Comparison of ENCODE assay signal across 9 mouse cellular contexts in genomic region chr9:73025818-73026636, GRCm38 (mm10). TPM values are rescaled to one million over a fixed set of nuclear protein-coding genes. Genes with fewer than 3 reads are reported as not detected.
DNase-seq lines count a peak whose midpoint lies in the region; ATAC-seq and TF ChIP-seq lines count a peak whose summit lies in the region.
"Had no signal": no experiment of that assay in that cellular context is flagged by ENCODE, and none has a peak within 500 bp of the region (broad histone marks: within the 10 kb centered on the region; RNA-seq: fewer than 3 reads in every experiment).

No protein-coding gene starts in this region.

- peak overlapping the region; percentile 22; the same call in 1 of the 2 replicates for H3K4me2 ChIP-seq in forebrain, embryonic 12.5 days
- H3K4me2 ChIP-seq in limb, embryonic 11.5 days (ENCODE audit: low read depth, severe bottlenecking): peak overlapping the region; percentile 33

- 0 out of 2 replicates have a peak overlapping the region, but pooled peaks have one; percentile 29 for H3K9ac ChIP-seq in forebrain, embryonic 12.5 days
- H3K9ac ChIP-seq in limb, embryonic 11.5 days (ENCODE audit: low read length): 0 out of 2 replicates have a peak overlapping the region, but pooled peaks have one; percentile 3

- no peak for TF ChIP-seq CTCF in cerebellum, adult 2 months (IDR thresholded peaks at IDR 0.05; ENCODE audit: borderline replicate concordance, insufficient read depth, low read depth, low read length)

- TF ChIP-seq POLR2A in cerebellum, adult 2 months (IDR thresholded peaks at IDR 0.05; ENCODE audit: borderline replicate concordance, insufficient read depth, low read length): no peak

- 21% methylated on average over 17 of the region's 17 CpGs for WGBS in cerebellum, adult 2 months
- 22% methylated on average over 16 of the region's 17 CpGs for WGBS in forebrain, embryonic 12.5 days
- WGBS in limb, embryonic 11.5 days: 15% methylated on average over 17 of the region's 17 CpGs

- H3K4me1 ChIP-seq in cerebellum, adult 2 months (ENCODE audit: control insufficient read depth, insufficient read depth, low read length): peaks cover 8% of the 10 kb centered on the region; the same call in 1 of the 2 replicates
- peaks cover 8% of the 10 kb centered on the region for H3K4me1 ChIP-seq in forebrain, embryonic 12.5 days
- peaks cover 3% of the 10 kb centered on the region; the same call in 1 of the 2 replicates for H3K4me1 ChIP-seq in limb, embryonic 11.5 days (ENCODE audit: control insufficient read depth, insufficient read depth, low read length)

- H3K27me3 ChIP-seq in cerebellum, adult 2 months (ENCODE audit: control insufficient read depth, insufficient read depth, low read length): no peaks in the 10 kb centered on the region
- no peaks in the 10 kb centered on the region for H3K27me3 ChIP-seq in forebrain, embryonic 12.5 days
- H3K27me3 ChIP-seq in limb, embryonic 11.5 days (ENCODE audit: control insufficient read depth, insufficient read depth, low read length): no peaks in the 10 kb centered on the region

- H3K9me3 ChIP-seq in forebrain, embryonic 12.5 days: no peaks in the 10 kb centered on the region
- no peaks in the 10 kb centered on the region for H3K9me3 ChIP-seq in limb, embryonic 11.5 days (ENCODE audit: control insufficient read depth, low read length)

- H3K36me3 ChIP-seq in forebrain, embryonic 12.5 days (replicated peaks): peaks cover 21% of the 10 kb centered on the region
- H3K36me3 ChIP-seq in limb, embryonic 11.5 days (ENCODE audit: control insufficient read depth, insufficient read depth, low read length): no peaks in the 10 kb centered on the region; the same call in 1 of the 2 replicates

- peak; percentile 75; the same call in 1 of the 2 replicates for ATAC-seq in forebrain, embryonic 12.5 days (ENCODE audit: low FRiP score)
- peak; percentile 58 for ATAC-seq in limb, embryonic 11.5 days (ENCODE audit: insufficient number of reproducible peaks, low FRiP score, low TSS enrichment, low read depth)

- peak; percentile 34 to 37 for DNase-seq in cerebellum, adult 2 months
- DNase-seq in cerebellum, adult 9-11 months: no peak
- peak; percentile 93 for DNase-seq in A20 (ENCODE audit: low read depth, low spot score)
- DNase-seq in limb, embryonic 11.5 days (ENCODE audit: low spot score): peak; percentile 55
- DNase-seq in right cerebral cortex, postnatal 4 days: peak; percentile 26
- DNase-seq in urinary bladder, postnatal 14 days (ENCODE audit: low spot score): no peak
- no peak for DNase-seq in thymus, postnatal 36 days

- 0 out of 2 replicates have a peak overlapping the region, but pooled peaks have one; percentile 29 for H3K27ac ChIP-seq in cerebellum, adult 2 months (ENCODE audit: insufficient read depth, low read length)
- H3K27ac ChIP-seq in forebrain, embryonic 12.5 days: peak overlapping the region; percentile 63
- H3K27ac ChIP-seq in limb, embryonic 11.5 days (replicated peaks; ENCODE audit: low read depth, low read length): no peak overlapping the region

- peak overlapping the region; percentile 54 for H3K4me3 ChIP-seq in cerebellum, adult 2 months (replicated peaks; ENCODE audit: insufficient read depth, low read depth, low read length)
- H3K4me3 ChIP-seq in forebrain, embryonic 12.5 days (replicated peaks): no peak overlapping the region
- H3K4me3 ChIP-seq in limb, embryonic 11.5 days (ENCODE audit: low read depth, low read length): no peak overlapping the region
- H3K4me3 ChIP-seq: erythroblast, embryonic 14.5 days had no signal

RNA-seq across cellular contexts. Expression of gene Pigb, which starts 14.2 kb away (rescaled TPM):
- 23.9 and 26.0 TPM in 2 replicates for polyA plus RNA-seq in cerebellum, adult 2 months (2012; rRNA removed)
- 10.3 and 13.6 TPM in 2 replicates for polyA plus RNA-seq in forebrain, embryonic 12.5 days (2016; fragmentation: Nextera tagmentation; extraction: Ambion mirVana)
- polyA plus RNA-seq in limb, embryonic 11.5 days (2014; fragmentation: Nextera tagmentation; extraction: Ambion mirVana): 16.6 and 18.2 TPM in 2 replicates

RNA-seq across cellular contexts. Expression of gene Rab27a, which starts 18.6 kb away (rescaled TPM):
- polyA plus RNA-seq in cerebellum, adult 2 months (2012; rRNA removed): 12.7 and 13.5 TPM in 2 replicates
- 1.4 and 1.8 TPM in 2 replicates for polyA plus RNA-seq in forebrain, embryonic 12.5 days (2016; fragmentation: Nextera tagmentation; extraction: Ambion mirVana)
- 2.5 and 2.6 TPM in 2 replicates for polyA plus RNA-seq in limb, embryonic 11.5 days (2014; fragmentation: Nextera tagmentation; extraction: Ambion mirVana)

RNA-seq across cellular contexts. Expression of gene Ccpg1, which starts 40.8 kb away (rescaled TPM):
- 76.8 and 77.2 TPM in 2 replicates for polyA plus RNA-seq in cerebellum, adult 2 months (2012; rRNA removed)
- polyA plus RNA-seq in forebrain, embryonic 12.5 days (2016; fragmentation: Nextera tagmentation; extraction: Ambion mirVana): 26.0 and 28.9 TPM in 2 replicates
- polyA plus RNA-seq in limb, embryonic 11.5 days (2014; fragmentation: Nextera tagmentation; extraction: Ambion mirVana): 14.6 and 15.8 TPM in 2 replicates

RNA-seq across cellular contexts. Expression of gene Ccpg1os, which starts 40.8 kb away (rescaled TPM):
- 14.6 and 19.0 TPM in 2 replicates for polyA plus RNA-seq in cerebellum, adult 2 months (2012; rRNA removed)
- polyA plus RNA-seq in forebrain, embryonic 12.5 days (2016; fragmentation: Nextera tagmentation; extraction: Ambion mirVana): 21.4 and 22.8 TPM in 2 replicates
- 12.3 and 14.5 TPM in 2 replicates for polyA plus RNA-seq in limb, embryonic 11.5 days (2014; fragmentation: Nextera tagmentation; extraction: Ambion mirVana)

Comparison
In these comparisons a context has a peak if more than half of its experiments do, and no peak if none do; other contexts are left out.
1. DNase-seq: peak in cerebellum, adult 2 months (2 of 2), A20 (single experiment), limb, embryonic 11.5 days (single experiment) and right cerebral cortex, postnatal 4 days (single experiment); none in cerebellum, adult 9-11 months (single experiment), urinary bladder, postnatal 14 days (single experiment) and thymus, postnatal 36 days (0 of 2).